Mouse (Mus musculus) CH12.LX (cell line): ENCODE measurements around the gene Topors.

ENCODE experiments used
- CHD2 ChIP-seq: IDR thresholded peaks from 2 replicates; pipeline ENCODE4 v1.6.1; 2011; ENCODE audit warnings: low read length, improper control_type of control experiment
- CTCF ChIP-seq, 2 experiments: IDR thresholded peaks in 1 of 2; conservative IDR thresholded peaks in 1 of 2; 2 replicates each; pipeline ENCODE4 v1.5.1; 2011 to 2012; ENCODE audit warnings: low read depth in 2 of 2, low read length in 2 of 2, improper control_type of control experiment in 1 of 2, inconsistent platforms in 1 of 2, mild to moderate bottlenecking in 1 of 2, moderate library complexity in 1 of 2
- EP300 ChIP-seq: IDR thresholded peaks from 2 replicates; pipeline ENCODE4 v1.6.1; 2011; ENCODE audit warnings: low read length, improper control_type of control experiment
- GABPA ChIP-seq: IDR thresholded peaks from 2 replicates; pipeline ENCODE4 v1.6.1; 2012; ENCODE audit warnings: low read depth, low read length, improper control_type of control experiment, inconsistent platforms; ENCODE audit not compliant: insufficient replicate concordance
- HCFC1 ChIP-seq: IDR thresholded peaks from 2 replicates; pipeline ENCODE4 v1.6.1; 2012; ENCODE audit warnings: low read depth, mild to moderate bottlenecking, inconsistent platforms, low read length, improper control_type of control experiment
- JUN ChIP-seq: IDR thresholded peaks from 2 replicates; pipeline ENCODE4 v1.6.1; 2011; ENCODE audit warnings: low read depth, mild to moderate bottlenecking, low read length, improper control_type of control experiment, moderate library complexity; ENCODE audit not compliant: insufficient read depth
- MEF2A ChIP-seq: IDR thresholded peaks from 2 replicates; pipeline ENCODE4 v1.6.1; 2014; ENCODE audit warnings: low read depth, mild to moderate bottlenecking, inconsistent platforms, low read length, improper control_type of control experiment, borderline replicate concordance
- POLR2AphosphoS2 ChIP-seq: IDR thresholded peaks from 2 replicates; pipeline ENCODE4 v1.6.1; 2011; ENCODE audit warnings: low read depth, low read length, improper control_type of control experiment
- RCOR1 ChIP-seq: conservative IDR thresholded peaks from 2 replicates; pipeline ENCODE4 v1.6.1; 2012; ENCODE audit warnings: low read depth, mild to moderate bottlenecking, inconsistent platforms, low read length, improper control_type of control experiment

- no peak for TF ChIP-seq JUN
- no peak for TF ChIP-seq POLR2AphosphoS2
- no peak for TF ChIP-seq HCFC1
- TF ChIP-seq CHD2: no peak
- TF ChIP-seq GABPA: no peak
- TF ChIP-seq RCOR1: no peak
- peak; percentile 33 to 71; a peak in 3 of 4 replicates for TF ChIP-seq CTCF (conservative IDR thresholded peaks at IDR 0.05 in 1 of 2, IDR thresholded peaks at IDR 0.05 in 1 of 2; ENCODE audit: low read depth in 2 of 2, low read length in 2 of 2)
- no peak for TF ChIP-seq MEF2A
- TF ChIP-seq EP300: no peak
Measured at GRCm38 (mm10) chr4:40218382-40218781, 51.3 kb downstream of the Topors start.
